Mouse (Mus musculus): ENCODE results near the gene Gpr183. TPM values are rescaled to one million over a fixed set of nuclear protein-coding genes. Genes with fewer than 3 reads are reported as not detected.

The Gpr183 gene
- polyA plus RNA-seq, 1 experiment = 3.2 TPM

GRCm38 (mm10) chr14:121957176-121957871 lies 7.7 kb downstream of the Gpr183 start:
- DNase-seq (ENCODE audit: low spot score) = no peak

- DNase-seq (ENCODE audit: low spot score) = no peak
Observed at GRCm38 (mm10) chr14:121956291-121956690, 8.7 kb downstream of the Gpr183 start.

GRCm38 (mm10) chr14:121955176-121955795 lies 9.7 kb downstream of the Gpr183 start:
- DNase-seq (ENCODE audit: low spot score) = no peak

GRCm38 (mm10) chr14:121954608-121955007 lies 10.4 kb downstream of the Gpr183 start:
- no peak for DNase-seq (ENCODE audit: low spot score)

GRCm38 (mm10) chr14:121954129-121954528 lies 10.9 kb downstream of the Gpr183 start:
- no peak for DNase-seq (ENCODE audit: low spot score)

GRCm38 (mm10) chr14:121952046-121952400 lies 13.0 kb downstream of the Gpr183 start:
- DNase-seq (ENCODE audit: low spot score) = no peak

- no peak for DNase-seq (ENCODE audit: low spot score)
Observed at GRCm38 (mm10) chr14:121951399-121952045, 13.5 kb downstream of the Gpr183 start.

- DNase-seq (ENCODE audit: low spot score) = no peak
Observed at GRCm38 (mm10) chr14:121949897-121950296, 15.1 kb downstream of the Gpr183 start.

GRCm38 (mm10) chr14:121949436-121949835 lies 15.6 kb downstream of the Gpr183 start:
- no peak for DNase-seq (ENCODE audit: low spot score)

- DNase-seq (ENCODE audit: low spot score) = no peak
Observed at GRCm38 (mm10) chr14:121947966-121948365, 17.0 kb downstream of the Gpr183 start.

GRCm38 (mm10) chr14:121947201-121947760 lies 17.7 kb downstream of the Gpr183 start:
- DNase-seq (ENCODE audit: low spot score) = no peak

- DNase-seq (ENCODE audit: low spot score) = no peak
Observed at GRCm38 (mm10) chr14:121946728-121947127, 18.3 kb downstream of the Gpr183 start.

- no peak for DNase-seq (ENCODE audit: low spot score)
Observed at GRCm38 (mm10) chr14:121946131-121946530, 18.9 kb downstream of the Gpr183 start.

- no peak for DNase-seq (ENCODE audit: low spot score)
Observed at GRCm38 (mm10) chr14:121939582-121939981, 25.4 kb downstream of the Gpr183 start.

- DNase-seq (ENCODE audit: low spot score) = no peak
Observed at GRCm38 (mm10) chr14:121938256-121939191, 26.5 kb downstream of the Gpr183 start.

- no peak for DNase-seq (ENCODE audit: low spot score)
Observed at GRCm38 (mm10) chr14:121937601-121938255, 27.3 kb downstream of the Gpr183 start.

GRCm38 (mm10) chr14:121936856-121937255 lies 28.1 kb downstream of the Gpr183 start:
- no peak for DNase-seq (ENCODE audit: low spot score)

GRCm38 (mm10) chr14:121936356-121936755 lies 28.6 kb downstream of the Gpr183 start:
- no peak for DNase-seq (ENCODE audit: low spot score)

- no peak for DNase-seq (ENCODE audit: low spot score)
Observed at GRCm38 (mm10) chr14:121934597-121934946, 30.4 kb downstream of the Gpr183 start.

- DNase-seq (ENCODE audit: low spot score) = no peak
Observed at GRCm38 (mm10) chr14:121933906-121934596, 30.9 kb downstream of the Gpr183 start.

GRCm38 (mm10) chr14:121932180-121932579 lies 32.8 kb downstream of the Gpr183 start:
- DNase-seq (ENCODE audit: low spot score) = no peak
